Mouse (Mus musculus) testis, adult 2 months (tissue): ENCODE data around the gene Itga5. TPM values are rescaled to one million over a fixed set of nuclear protein-coding genes. Genes with fewer than 3 reads are reported as not detected.

Source experiments
- H3K27ac ChIP-seq: fragments of 200-500 bp; 2 replicates; pipeline ENCODE4 v1.5.1; 2012; ENCODE audit warnings: low read depth, low read length; ENCODE audit not compliant: control insufficient read depth, insufficient read depth
- H3K27me3 ChIP-seq: fragments of 200-500 bp; 2 replicates; pipeline ENCODE4 v1.6.1; 2012; ENCODE audit warnings: mild to moderate bottlenecking, low read length, moderate library complexity; ENCODE audit not compliant: control insufficient read depth, insufficient read depth
- H3K36me3 ChIP-seq: fragments of 200-500 bp; 2 replicates; pipeline ENCODE4 v1.6.1; 2012; ENCODE audit warnings: mild to moderate bottlenecking, low read length; ENCODE audit not compliant: control insufficient read depth, insufficient read depth
- H3K4me1 ChIP-seq: fragments of 200-500 bp; 2 replicates; pipeline ENCODE4 v1.6.1; 2012; ENCODE audit warnings: low read length; ENCODE audit not compliant: control insufficient read depth, insufficient read depth
- H3K4me3 ChIP-seq: fragments of 200-500 bp; 2 replicates; pipeline ENCODE4 v1.5.1; 2012; ENCODE audit warnings: low read depth, mild to moderate bottlenecking, low read length, moderate library complexity, mixed read lengths; ENCODE audit not compliant: control insufficient read depth
- CTCF ChIP-seq: fragments of 200-500 bp; IDR thresholded peaks from 2 replicates; pipeline ENCODE4 v1.5.1; 2012; ENCODE audit warnings: low read depth, mild to moderate bottlenecking, inconsistent platforms, low read length, moderate library complexity; ENCODE audit not compliant: control insufficient read depth, insufficient read depth, insufficient replicate concordance
- POLR2A ChIP-seq: fragments of 200-500 bp; IDR thresholded peaks from 2 replicates; pipeline ENCODE4 v1.6.1; 2012; ENCODE audit warnings: low read depth, mild to moderate bottlenecking, inconsistent platforms, low read length, moderate library complexity; ENCODE audit not compliant: control insufficient read depth
- polyA plus RNA-seq: library from polyadenylated mRNA; depleted of rRNA; stranded (reverse); fragments of >200 nt; gene quantifications from 2 replicates; pipeline ENCODE4 v1.2.3, GENCODE M21; 2012

Itga5 gene
- polyA plus RNA-seq, 1 experiment = 1.4 TPM

DNA sequence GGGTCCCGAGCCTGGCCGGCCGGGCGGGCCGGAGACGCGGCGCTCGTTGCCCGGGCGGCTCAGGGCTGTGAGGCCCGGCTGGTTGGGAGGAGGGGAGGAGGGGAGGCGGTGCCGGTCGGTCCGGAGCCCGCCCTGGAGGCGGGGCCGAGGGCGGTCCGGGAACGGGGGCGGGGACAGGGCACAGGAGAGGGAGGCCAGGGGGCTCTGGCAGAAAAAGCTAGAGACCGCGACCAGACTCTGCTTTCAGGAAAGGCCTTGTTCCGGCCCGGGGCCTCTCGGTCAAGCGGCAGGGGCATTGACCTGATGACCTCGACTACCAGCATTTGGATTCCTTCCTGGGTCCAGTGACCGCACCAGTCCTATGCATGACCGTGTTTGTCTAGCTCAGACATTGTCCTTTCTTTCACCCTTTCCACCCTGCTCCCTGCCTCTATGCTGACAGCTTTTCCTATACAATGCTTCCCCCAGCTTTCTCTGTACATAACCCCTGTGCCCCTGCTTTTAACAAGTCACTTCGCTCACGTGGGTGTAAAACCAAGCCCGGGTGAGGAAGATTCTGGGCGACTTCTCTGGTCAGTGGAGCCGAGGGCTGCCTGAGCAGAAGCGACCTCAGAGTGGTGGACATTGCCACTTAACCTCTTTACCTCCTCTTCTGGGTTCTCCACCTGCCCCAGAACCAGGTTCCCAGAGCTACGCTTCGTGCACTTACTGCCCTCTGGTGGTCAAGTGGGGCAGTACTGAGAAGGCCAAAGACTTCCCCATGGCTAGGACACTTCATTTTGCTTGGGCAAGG is 42.9 kb downstream of the Itga5 start:
- Histone ChIP-seq H3K27me3 (no peaks in the 10 kb centered on the region), H3K36me3 (peaks cover 1% of the 10 kb centered on the region; the same call in 1 of the 2 replicates), H3K4me1 (peaks cover 13% of the 10 kb centered on the region), H3K4me3 (peak overlapping the region; percentile 94), H3K27ac (peak overlapping the region; percentile 56)
- TF ChIP-seq CTCF (peak; percentile 95; the same call in 1 of the 2 replicates), POLR2A (peak; percentile 70)

- peaks cover 1% of the 10 kb centered on the region; the same call in 1 of the 2 replicates for H3K36me3 ChIP-seq
- no peak for TF ChIP-seq CTCF
- peak overlapping the region; percentile 94 for H3K27ac ChIP-seq
- H3K4me1 ChIP-seq = peaks cover 13% of the 10 kb centered on the region
- H3K4me3 ChIP-seq = peak overlapping the region; percentile 94
- H3K27me3 ChIP-seq = no peaks in the 10 kb centered on the region
Observed at GRCm38 (mm10) chr15:103323070-103323454, 43.5 kb downstream of the Itga5 start.

- Histone ChIP-seq H3K27ac (peak overlapping the region; percentile 9; the same call in 1 of the 2 replicates), H3K4me3 (peak overlapping the region; percentile 94), H3K27me3 (no peaks in the 10 kb centered on the region), H3K36me3 (peaks cover 1% of the 10 kb centered on the region; the same call in 1 of the 2 replicates), H3K4me1 (peaks cover 13% of the 10 kb centered on the region)
- TF ChIP-seq POLR2A (no peak), CTCF (no peak)
Observed at GRCm38 (mm10) chr15:103322396-103322795, 44.2 kb downstream of the Itga5 start.

DNA sequence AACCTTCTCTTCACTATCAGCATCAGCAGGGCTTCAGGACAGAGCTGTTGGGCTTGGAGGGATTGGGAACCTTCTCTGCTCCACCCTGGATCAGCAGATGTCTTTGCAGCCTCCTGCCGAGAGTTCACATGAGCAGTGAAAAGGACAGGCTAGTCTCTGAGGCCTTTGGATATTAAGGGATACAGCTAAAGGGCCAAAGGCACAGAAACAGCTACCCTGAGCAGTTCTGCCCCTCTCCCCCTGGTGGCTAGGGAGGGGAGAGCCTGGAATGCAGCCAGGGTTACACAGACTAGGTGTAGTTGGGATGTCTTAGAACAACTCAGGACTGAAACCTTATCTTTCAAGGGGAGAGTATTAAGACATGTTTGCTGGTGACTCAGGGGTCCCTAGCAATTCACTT is 45.5 kb downstream of the Itga5 start:
- H3K27me3 ChIP-seq = no peaks in the 10 kb centered on the region
- no peak overlapping the region for H3K27ac ChIP-seq
- H3K4me3 ChIP-seq = no peak overlapping the region
- no peak for TF ChIP-seq POLR2A
- peak; percentile 25; the same call in 1 of the 2 replicates for TF ChIP-seq CTCF
- peaks cover 3% of the 10 kb centered on the region for H3K36me3 ChIP-seq
- peaks cover 13% of the 10 kb centered on the region for H3K4me1 ChIP-seq

GRCm38 (mm10) chr15:103318201-103318816 is 48.3 kb downstream of the Itga5 start:
- Histone ChIP-seq H3K4me1 (peaks cover 19% of the 10 kb centered on the region), H3K36me3 (peaks cover 3% of the 10 kb centered on the region), H3K27me3 (no peaks in the 10 kb centered on the region), H3K4me3 (no peak overlapping the region), H3K27ac (no peak overlapping the region)
- TF ChIP-seq POLR2A (no peak), CTCF (no peak)

GRCm38 (mm10) chr15:103317731-103318130 is 48.8 kb downstream of the Itga5 start:
- no peaks in the 10 kb centered on the region for H3K27me3 ChIP-seq
- peaks cover 3% of the 10 kb centered on the region for H3K36me3 ChIP-seq
- H3K4me1 ChIP-seq = peaks cover 19% of the 10 kb centered on the region
- H3K27ac ChIP-seq = no peak overlapping the region
- TF ChIP-seq POLR2A = no peak
- no peak for TF ChIP-seq CTCF
- H3K4me3 ChIP-seq = no peak overlapping the region

DNA sequence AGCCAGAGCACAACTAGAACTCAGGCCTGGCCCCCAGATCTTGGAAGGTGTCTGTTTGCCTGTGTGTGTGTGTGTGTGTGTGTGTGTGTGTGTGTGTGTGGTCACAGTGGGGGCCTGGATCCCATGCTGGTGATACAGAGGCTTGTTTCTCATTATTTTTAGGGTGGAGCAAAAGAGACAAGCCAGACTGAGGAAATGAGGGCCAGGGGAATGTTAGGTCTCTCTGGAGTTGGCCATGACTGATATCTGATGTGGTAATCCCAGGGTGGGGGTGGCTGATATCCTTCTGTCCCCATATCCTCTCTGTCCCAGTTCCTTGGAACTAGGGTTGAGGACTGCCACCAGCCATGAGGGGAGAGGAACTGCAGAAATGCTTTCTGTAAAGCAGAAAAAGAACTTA is 49.4 kb downstream of the Itga5 start:
- Histone ChIP-seq H3K4me1 (peaks cover 15% of the 10 kb centered on the region), H3K36me3 (peaks cover 3% of the 10 kb centered on the region), H3K27ac (no peak overlapping the region), H3K4me3 (no peak overlapping the region), H3K27me3 (no peaks in the 10 kb centered on the region)
- no peak for TF ChIP-seq POLR2A
- TF ChIP-seq CTCF = no peak
